Mouse (Mus musculus): ENCODE measurements at regions not wholly inside any gene's neighbourhood (a gene's known extent, or its start where the extent isn't known, plus 50 kb on each side); places are given as distances from the start of the nearest gene placed in this dataset.

DNA sequence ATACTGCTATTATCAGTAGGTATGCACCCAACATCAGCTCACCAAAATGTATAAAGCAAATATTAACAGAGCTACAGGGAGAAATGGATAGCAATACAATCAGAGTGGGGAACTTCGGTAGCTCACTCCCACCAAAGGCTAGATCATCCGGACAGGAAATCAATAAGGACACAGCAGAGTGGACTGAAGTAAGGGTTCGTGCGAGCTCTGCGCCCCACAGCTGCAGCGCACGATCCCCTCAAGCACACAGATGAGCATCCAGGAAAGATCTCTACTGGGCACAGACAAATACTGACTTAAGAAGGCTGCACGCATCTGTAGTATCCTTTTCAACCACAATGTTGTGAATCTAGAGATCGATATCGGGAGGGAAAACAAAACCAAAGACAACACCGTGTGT, 517.5 kb upstream of the Adamts16 start:
- TF ChIP-seq CTCF (IDR thresholded peaks at IDR 0.05; ENCODE audit: extremely low read depth, insufficient read depth, insufficient read length, insufficient replicate concordance) (no peak), POLR2A (IDR thresholded peaks at IDR 0.05; ENCODE audit: low read depth, low read length) (no peak)

Data from spleen, adult 2 months (tissue).